Mouse (Mus musculus): ENCODE measurements around the gene Coro6.

DNA sequence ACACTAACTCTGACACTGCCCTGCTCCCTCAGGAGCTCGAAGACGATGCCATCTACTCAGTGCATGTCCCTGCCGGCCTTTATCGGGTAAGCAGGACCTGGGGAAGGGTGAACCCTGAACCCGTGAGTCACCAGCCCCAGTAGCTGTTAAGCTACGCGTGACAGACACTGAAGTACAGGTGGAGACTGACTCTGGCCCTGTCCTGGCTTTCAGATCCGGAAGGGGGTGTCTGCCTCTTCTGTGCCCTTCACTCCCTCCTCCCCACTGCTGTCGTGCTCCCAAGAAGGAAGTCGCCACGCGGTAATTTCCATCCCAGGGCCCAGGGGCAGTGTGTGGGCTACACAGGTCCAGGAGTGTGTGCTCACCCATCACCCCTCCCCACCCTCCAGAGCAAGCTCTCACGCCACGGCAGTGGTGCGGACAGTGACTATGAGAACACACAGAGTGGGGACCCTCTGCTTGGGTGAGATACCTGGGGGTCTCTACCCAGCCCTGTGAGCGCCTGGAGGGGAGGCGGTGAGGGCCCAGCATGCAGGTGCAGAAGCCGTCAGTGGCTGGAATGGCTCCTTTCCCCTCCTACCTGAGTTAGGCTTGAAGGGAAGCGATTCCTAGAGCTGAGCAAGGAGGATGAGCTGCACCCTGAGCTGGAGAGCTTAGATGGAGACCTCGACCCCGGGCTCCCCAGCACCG is 43.2 kb downstream of the Coro6 start:
- TF ChIP-seq EP300 (IDR thresholded peaks at IDR 0.05; ENCODE audit: low read depth): no peak
- TF ChIP-seq CTCF (IDR thresholded peaks at IDR 0.05; ENCODE audit: low read depth): no peak
